Mouse (Mus musculus): ENCODE measurements around the gene Akap3.

Gene Akap3

DNA sequence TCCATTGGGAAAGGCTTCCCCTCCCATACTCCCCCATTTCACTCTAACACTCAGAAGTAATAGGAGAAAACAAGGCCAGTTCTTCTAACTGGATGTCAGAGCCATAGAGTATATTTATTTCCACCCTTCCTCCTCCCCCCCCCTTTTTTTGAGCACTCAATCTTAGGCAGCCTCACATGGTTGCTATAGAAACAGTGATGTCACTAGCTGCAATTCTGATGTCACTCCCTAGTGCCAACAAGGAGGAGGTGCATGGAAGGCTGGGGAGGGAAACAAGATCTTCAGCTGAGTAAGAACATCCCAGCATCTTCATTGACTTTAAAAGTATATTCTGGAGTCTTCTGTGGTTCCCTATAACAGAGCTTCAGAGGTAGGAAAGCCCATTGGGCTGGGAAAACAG lies at the start of gene Akap3:
Akap3 (plus strand) TSS at position 218 of the 400 bp plus-strand sequence.
- peak; percentile 32 for DNase-seq (ENCODE audit: low read depth, low spot score)

DNA sequence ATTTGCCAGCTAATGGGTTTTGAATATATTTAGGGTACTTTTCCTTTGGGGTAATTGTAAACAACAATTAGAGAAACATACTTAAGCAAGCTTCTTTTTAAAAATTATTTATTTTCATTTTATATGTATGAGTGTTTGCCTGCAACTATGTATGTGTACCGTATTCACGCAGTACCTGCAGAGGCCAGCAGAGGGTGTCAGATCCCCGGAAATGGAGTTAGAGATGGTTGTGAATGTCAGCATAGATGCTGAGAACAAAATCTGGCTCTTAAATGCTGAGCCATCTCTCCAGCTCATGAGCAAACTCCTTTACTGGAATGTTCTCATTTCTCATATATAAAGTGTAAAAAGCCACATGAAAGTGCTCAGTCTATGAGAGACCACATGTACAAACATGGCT lies 46.1 kb upstream of the Akap3 start:
- DNase-seq (ENCODE audit: low read depth, low spot score): peak; percentile 25

DNA sequence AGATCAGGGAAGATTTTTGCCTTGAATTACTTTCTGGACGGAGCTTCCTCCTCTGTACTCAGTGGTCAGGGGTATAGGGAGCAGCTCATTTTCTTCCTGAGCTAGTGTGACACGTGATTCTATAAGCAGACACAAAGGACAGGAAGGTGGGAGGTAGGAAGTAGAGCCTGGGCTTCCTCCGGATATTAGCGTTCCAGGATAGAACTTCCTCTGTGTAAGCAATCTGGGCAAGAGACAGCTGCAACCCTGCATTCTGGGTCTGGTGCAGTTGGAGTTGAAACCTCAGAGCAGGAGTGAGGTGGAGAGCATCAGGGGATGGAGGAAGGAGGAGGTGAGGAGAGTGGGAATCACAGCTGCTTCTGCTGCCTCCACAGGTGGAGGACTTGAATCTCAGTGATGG lies 44.8 kb upstream of the Akap3 start:
- DNase-seq (ENCODE audit: low read depth, low spot score): peak; percentile 10

DNA sequence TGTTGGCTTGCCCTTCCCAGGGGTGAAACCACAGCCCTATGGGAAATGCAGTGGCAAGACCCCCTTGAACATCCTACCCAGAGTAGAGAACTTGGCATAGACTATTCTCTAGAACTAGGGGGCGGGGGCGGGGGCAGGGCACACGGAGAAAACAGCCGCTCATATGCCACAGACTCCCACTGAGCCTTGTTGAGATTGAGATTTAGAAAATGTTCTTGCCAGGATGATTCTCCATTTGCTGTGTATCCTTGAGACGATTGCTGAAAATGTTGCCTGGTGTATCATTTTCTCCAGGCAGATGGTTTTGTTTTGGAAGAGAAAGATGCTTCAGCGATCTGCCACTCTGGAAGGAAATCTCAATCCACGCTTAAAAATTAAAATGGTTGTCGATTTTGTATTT lies 44.3 kb upstream of the Akap3 start:
- no peak for DNase-seq (ENCODE audit: low read depth, low spot score)

DNA sequence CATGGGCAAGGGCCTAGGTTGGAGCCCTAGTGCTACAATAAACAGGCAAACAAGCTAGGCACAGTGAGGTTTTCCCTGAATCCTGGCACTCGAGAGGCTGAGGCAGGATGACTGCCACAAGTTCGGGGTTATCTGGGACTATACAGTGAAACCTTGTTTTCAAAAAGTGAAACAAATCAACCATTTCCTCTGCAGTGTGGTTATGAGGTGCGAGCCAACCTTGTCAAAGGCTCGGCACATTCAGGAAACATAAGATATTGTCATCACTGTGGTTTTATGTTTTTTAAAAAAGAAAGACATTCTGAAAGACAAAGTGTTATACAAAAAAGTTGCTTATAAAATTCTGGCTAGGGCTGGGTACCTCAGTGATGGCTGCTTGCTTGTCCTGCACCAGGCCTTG lies 41.4 kb upstream of the Akap3 start:
- DNase-seq (ENCODE audit: low read depth, low spot score): peak; percentile 70

DNA sequence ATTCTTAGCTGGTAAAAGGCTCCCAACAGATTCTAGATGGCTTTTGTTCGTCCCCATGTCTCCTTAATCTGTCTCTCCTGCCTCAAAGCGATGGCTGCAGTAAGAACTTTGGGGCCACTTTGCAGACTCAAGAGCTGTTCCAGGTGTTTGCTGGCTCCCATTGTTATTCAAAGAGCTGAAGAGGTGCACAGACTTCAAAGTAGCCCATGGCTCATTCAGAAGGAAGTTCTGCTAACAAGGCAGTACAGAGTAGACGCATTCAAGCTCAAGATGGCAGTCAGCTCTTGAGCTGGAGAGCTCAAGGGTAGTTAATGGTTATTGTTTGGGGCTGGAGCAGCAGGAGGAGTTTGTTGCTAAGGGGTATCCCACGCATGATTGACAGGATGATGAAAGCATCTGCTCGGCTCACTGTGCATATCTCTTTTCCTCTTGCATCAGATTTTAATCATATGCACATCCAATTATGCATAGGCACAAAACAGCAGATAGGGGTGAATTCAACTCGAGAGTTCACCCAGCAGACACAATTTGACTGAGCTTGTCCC lies 37.6 kb upstream of the Akap3 start:
- no peak for DNase-seq (ENCODE audit: low read depth, low spot score)

DNA sequence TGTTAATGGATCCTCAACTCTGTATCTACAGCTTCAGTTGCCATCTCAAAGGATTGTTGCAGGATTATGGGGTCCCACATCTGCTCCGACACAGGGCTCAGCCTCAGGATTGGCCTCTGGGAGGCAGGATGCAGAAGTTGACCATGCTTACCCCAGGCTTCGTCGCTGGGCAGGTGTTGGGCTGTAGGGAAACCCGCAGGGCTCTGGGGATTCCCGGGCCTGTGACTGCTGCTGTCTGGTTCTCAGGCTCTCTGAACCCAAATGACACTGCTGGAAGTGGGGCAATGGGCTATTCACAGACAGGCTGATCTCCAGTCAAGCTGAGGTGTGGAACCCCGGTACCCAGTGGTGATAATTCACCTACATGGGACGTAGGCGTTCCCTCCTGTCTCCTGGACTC lies 36.6 kb upstream of the Akap3 start:
- no peak for DNase-seq (ENCODE audit: low read depth, low spot score)

DNA sequence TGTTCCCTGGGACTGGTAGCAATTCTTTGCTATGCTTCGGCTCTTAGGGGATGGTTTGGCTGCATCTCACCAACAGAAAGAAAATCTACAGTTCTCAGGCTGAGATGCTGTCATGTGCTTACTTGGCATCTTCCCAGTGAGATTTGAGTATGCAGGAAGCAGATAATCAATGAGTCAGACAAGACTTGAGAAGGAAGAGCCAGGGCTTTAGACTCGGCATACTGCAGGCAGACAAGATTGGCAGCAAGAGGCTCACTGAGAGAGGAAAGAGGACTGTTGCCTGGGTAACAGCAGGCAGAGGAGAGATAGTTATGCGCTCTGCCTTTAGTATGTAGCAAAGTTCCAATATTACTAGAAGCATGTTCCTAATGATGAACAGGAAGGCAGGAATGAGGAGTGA lies 29.8 kb upstream of the Akap3 start:
- DNase-seq (ENCODE audit: low read depth, low spot score): no peak

DNA sequence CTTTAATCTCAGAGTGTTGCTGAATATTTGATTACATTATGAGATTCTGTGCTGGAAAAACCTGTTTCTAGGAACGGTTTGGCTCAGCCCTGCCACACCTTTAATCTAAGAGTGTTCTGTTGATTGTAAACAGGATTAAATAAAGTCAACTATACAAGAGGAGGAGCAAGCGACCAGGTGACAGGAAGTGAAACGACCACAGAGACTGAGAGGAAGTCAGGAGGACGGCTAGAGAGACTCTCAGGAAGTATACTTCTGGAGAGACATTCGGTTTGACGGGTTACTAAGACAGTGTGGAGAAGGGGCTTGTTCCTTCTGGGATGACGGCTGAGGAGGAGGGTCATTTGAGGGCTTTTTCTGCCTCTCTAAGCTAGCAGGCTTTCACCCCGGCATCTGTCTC lies 16.3 kb upstream of the Akap3 start:
- DNase-seq (ENCODE audit: low read depth, low spot score): peak; percentile 25

DNA sequence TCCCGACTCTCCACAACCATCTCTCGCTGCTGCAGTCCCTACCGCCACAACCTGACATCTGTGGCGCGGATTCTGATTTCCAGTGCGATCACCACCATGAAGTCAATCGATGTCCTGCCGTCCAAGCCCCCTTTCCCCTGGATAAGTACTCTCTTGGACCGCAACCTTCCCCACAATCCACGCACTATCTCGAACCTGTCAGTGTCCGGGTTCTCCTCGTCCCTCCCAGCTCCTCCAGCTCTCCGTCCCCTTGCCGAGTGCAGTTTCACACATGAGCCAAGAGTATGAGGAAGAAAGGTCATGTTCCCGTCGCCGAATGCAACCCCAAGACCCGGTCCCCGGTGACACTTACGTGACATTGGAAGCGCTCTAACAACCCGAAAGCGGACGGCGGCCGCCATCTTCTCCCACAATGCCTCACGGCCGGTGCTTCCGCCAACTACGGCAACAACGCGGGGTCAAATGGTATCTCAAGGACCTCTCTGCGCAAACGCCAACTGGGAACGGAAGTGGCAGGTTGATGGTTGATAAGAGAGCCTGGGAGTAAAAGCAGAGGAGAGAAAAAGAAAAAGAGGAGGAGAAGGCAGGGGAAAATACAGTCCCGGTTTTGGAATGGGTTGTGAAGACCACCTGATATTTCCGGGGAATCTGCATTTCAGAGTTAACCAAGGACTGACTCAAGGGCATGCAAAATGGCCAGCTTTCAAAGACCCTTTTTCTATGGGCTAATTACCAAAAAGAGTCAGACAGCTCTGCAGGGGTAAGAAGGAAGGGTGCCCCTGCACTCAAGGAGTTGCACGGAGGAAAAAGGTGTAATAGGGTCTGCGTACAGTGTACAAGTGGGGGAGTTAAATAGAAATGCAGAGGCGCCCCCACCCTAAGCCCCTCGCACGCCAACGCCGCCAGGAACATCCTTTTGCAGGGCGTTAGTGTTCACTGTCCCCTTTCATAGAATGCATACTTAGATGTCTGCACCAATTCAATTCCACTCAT lies 3.9 kb upstream of the Akap3 start, which contains the start of gene Ndufa9:
Ndufa9 (minus strand) TSS at position 425 of the 993 bp plus-strand sequence.
- peak; percentile 93 for DNase-seq (ENCODE audit: low read depth, low spot score)

DNA sequence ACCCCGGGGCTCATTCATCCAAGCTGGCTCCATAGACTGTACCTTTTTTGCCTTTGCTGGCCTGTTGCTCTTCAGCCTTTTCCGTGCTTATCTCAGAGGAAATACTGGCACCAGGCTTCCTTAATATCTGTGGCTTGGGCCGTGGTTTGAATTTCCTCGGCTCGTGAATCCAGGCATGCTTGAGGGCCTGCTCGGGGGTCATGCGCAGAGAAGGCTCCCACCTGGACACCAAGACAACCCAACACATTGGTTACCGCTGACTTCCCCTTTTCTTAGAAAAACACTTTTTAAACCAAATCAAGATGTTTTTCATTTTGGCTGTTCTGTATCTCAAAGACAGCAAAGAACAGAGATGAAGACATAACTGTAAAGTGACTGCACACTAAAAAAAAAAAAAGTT lies 24.2 kb downstream of the Akap3 start:
- no peak for DNase-seq (ENCODE audit: low read depth, low spot score)

DNA sequence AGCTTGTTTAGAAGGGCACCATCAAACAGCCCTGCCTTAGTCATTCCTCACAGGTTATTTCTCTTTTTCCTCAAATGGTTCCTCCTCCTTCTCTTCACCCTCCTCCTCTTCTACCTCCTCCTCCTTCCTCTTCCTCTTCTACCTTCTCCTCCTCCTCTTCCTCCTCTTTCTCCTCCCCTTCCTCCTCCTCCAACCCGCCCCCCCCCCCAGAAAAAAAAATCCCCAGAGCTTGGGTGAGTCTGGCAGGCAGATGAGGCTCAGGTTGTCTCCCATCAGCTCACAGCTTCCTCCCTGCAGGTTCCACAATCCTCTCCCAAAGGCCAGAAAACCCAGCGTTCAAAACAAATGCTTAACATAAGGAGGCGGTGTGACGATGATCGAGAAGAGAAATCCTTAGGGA lies 54.5 kb downstream of the Akap3 start:
- DNase-seq (ENCODE audit: low read depth, low spot score): no peak

DNA sequence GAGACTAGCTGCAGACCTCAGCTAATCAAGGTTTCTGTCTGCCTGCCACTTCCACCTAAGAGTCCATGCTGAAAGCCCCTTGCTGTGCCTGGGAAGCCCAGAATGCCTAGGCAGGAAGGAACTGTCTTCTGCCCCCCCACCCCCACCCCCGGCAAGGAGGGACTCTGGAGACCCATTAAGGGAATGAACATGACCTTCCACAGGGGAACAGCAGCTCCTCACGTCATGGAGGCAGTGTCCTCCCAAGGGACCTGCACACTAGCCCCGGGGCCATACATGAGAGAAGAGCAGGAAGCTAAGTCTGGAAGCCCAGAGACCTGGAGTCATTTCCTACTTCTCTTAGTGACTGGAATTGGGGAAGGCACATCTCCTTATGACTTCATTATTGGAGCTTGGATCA lies 55.0 kb downstream of the Akap3 start:
- DNase-seq (ENCODE audit: low read depth, low spot score): no peak

DNA sequence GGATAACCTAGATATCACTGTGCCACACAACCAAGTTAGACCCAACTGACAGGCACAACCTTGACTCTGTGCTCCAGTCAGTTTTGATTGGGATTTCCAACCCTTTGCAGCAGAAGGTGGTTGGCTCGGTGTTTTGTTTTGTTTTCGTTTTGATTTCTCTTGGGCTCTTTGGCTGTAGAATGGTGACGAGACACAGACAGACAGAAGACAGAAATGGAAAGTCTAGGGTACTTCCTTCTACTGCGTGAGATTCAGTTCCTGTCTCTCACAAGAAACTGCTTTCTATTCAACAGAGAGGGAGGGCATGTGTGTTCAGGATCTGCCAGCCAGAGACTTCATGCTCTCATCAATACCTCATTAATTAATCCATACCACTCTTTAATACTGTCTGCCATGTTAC lies 57.8 kb downstream of the Akap3 start:
- peak; percentile 7 for DNase-seq (ENCODE audit: low read depth, low spot score)

DNA sequence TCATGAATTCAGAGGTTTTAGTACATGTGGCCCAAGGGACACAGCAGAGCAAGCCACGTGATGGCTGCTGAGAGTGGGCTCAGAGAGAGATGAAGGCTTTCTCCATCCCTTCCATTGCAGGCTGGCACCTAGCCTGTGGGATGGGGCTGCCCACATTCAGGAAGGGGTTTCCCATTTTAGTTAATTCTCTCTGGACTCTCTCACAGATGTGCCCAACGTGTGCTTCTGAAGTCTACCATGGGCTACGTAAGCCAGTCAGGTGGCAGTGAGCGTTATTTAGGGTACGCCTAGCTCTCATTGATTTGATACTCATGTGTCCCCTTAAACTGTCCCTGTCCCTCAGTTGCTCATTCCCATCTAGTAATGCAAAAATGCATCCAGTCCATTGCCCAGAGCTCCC lies 62.0 kb downstream of the Akap3 start:
- DNase-seq (ENCODE audit: low read depth, low spot score): no peak

DNA sequence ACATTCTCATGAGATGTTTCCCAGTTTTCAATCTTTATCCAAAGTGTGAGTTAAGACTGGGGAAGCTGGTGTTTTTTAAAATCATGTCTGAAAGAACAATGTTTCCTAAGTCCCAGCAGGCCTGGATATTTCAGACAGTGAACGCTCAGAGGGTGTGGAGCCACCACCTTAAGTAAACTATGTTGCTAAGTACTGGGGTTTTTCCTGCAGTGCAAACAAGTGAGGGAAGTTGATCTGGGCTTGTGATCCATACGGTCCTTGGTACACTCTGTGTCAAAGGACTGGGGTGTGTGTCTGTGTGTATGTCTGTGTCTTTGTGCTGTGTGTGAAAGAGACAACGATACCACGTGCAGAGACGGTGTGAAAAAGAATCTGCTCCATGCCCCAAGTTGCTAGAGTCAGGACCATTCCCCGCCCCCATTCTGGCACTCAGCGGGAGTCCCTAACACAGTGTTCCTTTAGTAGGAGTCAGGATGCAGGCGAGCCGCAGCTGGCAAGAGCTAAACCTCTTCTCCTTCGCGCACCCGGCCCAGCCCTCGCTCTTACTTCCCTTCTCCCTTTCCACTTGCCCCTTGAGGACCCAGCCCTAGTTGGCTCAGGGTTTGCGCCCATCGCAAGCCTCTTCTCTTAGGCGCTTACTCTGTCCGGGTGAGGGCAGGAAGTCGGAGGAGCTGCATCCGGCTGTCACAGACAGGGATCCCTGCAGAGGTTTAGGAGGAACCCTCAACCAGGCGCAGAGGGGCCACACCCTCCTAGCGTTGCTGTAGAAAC lies 68.4 kb downstream of the Akap3 start, which contains the start of gene Dyrk4:
Dyrk4 (minus strand) TSS at position 729 of the 771 bp plus-strand sequence.
- DNase-seq (ENCODE audit: low read depth, low spot score): no peak

All from CD4-positive helper T cell, adult 2 months (primary cell).